Mouse (Mus musculus) megakaryocyte progenitor cell, adult 5-6 weeks (primary cell): ENCODE measurements around the gene Ptges2. TPM values are rescaled to one million over a fixed set of nuclear protein-coding genes. Genes with fewer than 3 reads are reported as not detected.

Experiments used
- ATAC-seq: replicated peaks from 2 replicates; pipeline ENCODE4 v1.8.0; 2016; ENCODE audit warnings: mild to moderate bottlenecking, moderate TSS enrichment, inconsistent platforms; ENCODE audit not compliant: poor library complexity
- total RNA-seq, 2 experiments: library from RNA; stranded (forward) in 1 of 2; stranded (reverse) in 1 of 2; fragments of 157-497, 149-512 nt in 1 of 2; fragments of 200-1000 nt in 1 of 2; gene quantifications; 2 replicates each; pipeline versions ENCODE4 v1.2.3 to v1.2.4; 2015 to 2017

The Ptges2 gene
- total RNA-seq, 2 experiments from 2014 or later: 10.6 to 12.1 TPM

GRCm38 (mm10) chr2:32412742-32413531 is 17.2 kb downstream of the Ptges2 start:
- peak; percentile 29 for ATAC-seq

GRCm38 (mm10) chr2:32413936-32414335 is 18.2 kb downstream of the Ptges2 start:
- no peak for ATAC-seq

- no peak for ATAC-seq
These were observed 20.1 kb downstream of the Ptges2 start for GRCm38 (mm10) chr2:32415801-32416200.

GRCm38 (mm10) chr2:32416556-32416955 is 20.9 kb downstream of the Ptges2 start:
- no peak for ATAC-seq

GRCm38 (mm10) chr2:32417486-32417885 is 21.8 kb downstream of the Ptges2 start:
- no peak for ATAC-seq

GRCm38 (mm10) chr2:32418430-32419151 is 22.9 kb downstream of the Ptges2 start:
- ATAC-seq: no peak

GRCm38 (mm10) chr2:32419359-32419758 is 23.7 kb downstream of the Ptges2 start:
- ATAC-seq: no peak

- ATAC-seq: no peak
These were observed 24.4 kb downstream of the Ptges2 start for GRCm38 (mm10) chr2:32420066-32420608.

- no peak for ATAC-seq
These were observed 25.0 kb downstream of the Ptges2 start for GRCm38 (mm10) chr2:32420647-32421046.

GRCm38 (mm10) chr2:32421851-32422251 is 26.2 kb downstream of the Ptges2 start:
- ATAC-seq: no peak

- ATAC-seq: peak; percentile 89
These were observed 28.0 kb downstream of the Ptges2 start for GRCm38 (mm10) chr2:32423481-32424331.

- ATAC-seq: no peak
These were observed 29.1 kb downstream of the Ptges2 start for GRCm38 (mm10) chr2:32424796-32425195.

- ATAC-seq: no peak
These were observed 29.9 kb downstream of the Ptges2 start for GRCm38 (mm10) chr2:32425568-32425967.

- no peak for ATAC-seq
These were observed 30.4 kb downstream of the Ptges2 start for GRCm38 (mm10) chr2:32426141-32426540.

- no peak for ATAC-seq
These were observed 32.0 kb downstream of the Ptges2 start for GRCm38 (mm10) chr2:32427720-32428119.

- ATAC-seq: peak; percentile 53
These were observed 32.6 kb downstream of the Ptges2 start for GRCm38 (mm10) chr2:32428262-32428722.

GRCm38 (mm10) chr2:32429215-32429891 is 33.7 kb downstream of the Ptges2 start:
- ATAC-seq: peak; percentile 63

GRCm38 (mm10) chr2:32430701-32431676 is 35.3 kb downstream of the Ptges2 start:
- ATAC-seq: no peak
